Mouse (Mus musculus) liver, embryonic 15.5 days (tissue): ENCODE results near the gene Chst14. TPM values are rescaled to one million over a fixed set of nuclear protein-coding genes. Genes with fewer than 3 reads are reported as not detected.

Experiments
- ATAC-seq: fragments of 200-750 bp; cut with Nextera tagmentation; 2 replicates; pipeline ENCODE4 v1.8.0; 2017; ENCODE audit warnings: moderate number of reproducible peaks, mild to moderate bottlenecking, moderate library complexity; ENCODE audit not compliant: insufficient read depth
- H3K27ac ChIP-seq: fragments of 300-500 bp; sonication (generic); replicated peaks from 2 replicates; pipeline ENCODE4 v1.5.1; 2015; ENCODE audit warnings: mild to moderate bottlenecking, inconsistent platforms
- H3K27me3 ChIP-seq: fragments of 300-500 bp; sonication (generic); 2 replicates; pipeline ENCODE4 v1.6.1; 2015; ENCODE audit warnings: mild to moderate bottlenecking, inconsistent platforms
- H3K36me3 ChIP-seq: fragments of 300-500 bp; sonication (generic); replicated peaks from 2 replicates; pipeline ENCODE4 v1.6.1; 2015; ENCODE audit warnings: moderate library complexity, mild to moderate bottlenecking, inconsistent platforms
- H3K4me1 ChIP-seq: fragments of 300-500 bp; sonication (generic); replicated peaks from 2 replicates; pipeline ENCODE4 v1.6.1; 2015; ENCODE audit warnings: inconsistent platforms
- H3K4me2 ChIP-seq: fragments of 300-500 bp; sonication (generic); 2 replicates; pipeline ENCODE4 v1.6.1; 2015; ENCODE audit warnings: moderate library complexity, mild to moderate bottlenecking, inconsistent platforms
- H3K4me3 ChIP-seq: fragments of 300-500 bp; sonication (generic); replicated peaks from 2 replicates; pipeline ENCODE4 v1.5.1; 2015; ENCODE audit warnings: mild to moderate bottlenecking, inconsistent platforms
- H3K9ac ChIP-seq: fragments of 300-500 bp; sonication (generic); 2 replicates; pipeline ENCODE4 v1.6.1; 2015; ENCODE audit warnings: moderate library complexity, mild to moderate bottlenecking, inconsistent platforms
- H3K9me3 ChIP-seq: fragments of 300-500 bp; sonication (generic); replicated peaks from 2 replicates; pipeline ENCODE4 v1.6.1; 2016; ENCODE audit warnings: inconsistent platforms
- WGBS: fragments of 180-500 bp; shearing (Covaris S2); methylation state at CpG from one replicate; pipeline ENCODE4 v1.1.7; 2015; ENCODE audit warnings: mixed read lengths; ENCODE audit not compliant: insufficient replicate concordance; 5-methylcytosine and 5-hydroxymethylcytosine counted together
- polyA plus RNA-seq: library from polyadenylated mRNA; unstranded; fragments of >200 nt; fragmentation: Nextera tagmentation; extraction: Ambion mirVana; gene quantifications from 2 replicates; pipeline ENCODE4 v1.2.1, GENCODE M21; 2015

Gene Chst14
- polyA plus RNA-seq, 1 experiment from 2014 or later, result 4.5 TPM

- WGBS, result 50% methylated on average over 5 of the region's 5 CpGs
These were observed 45.8 kb downstream of the Chst14 start for GRCm38 (mm10) chr2:118972048-118972447.

GRCm38 (mm10) chr2:118972687-118973376, 46.5 kb downstream of the Chst14 start:
- peaks cover 49% of the 10 kb centered on the region for H3K27me3 ChIP-seq
- no peak overlapping the region for H3K27ac ChIP-seq
- no peaks in the 10 kb centered on the region for H3K36me3 ChIP-seq
- no peaks in the 10 kb centered on the region for H3K9me3 ChIP-seq
- H3K9ac ChIP-seq, result peak overlapping the region; percentile 55; the same call in 1 of the 2 replicates
- WGBS, result 1% methylated on average over 33 of the region's 33 CpGs
- peaks cover 52% of the 10 kb centered on the region for H3K4me1 ChIP-seq
- H3K4me2 ChIP-seq, result peak overlapping the region; percentile 88
- ATAC-seq, result peak; percentile 67
- H3K4me3 ChIP-seq, result peak overlapping the region; percentile 55

More at GRCm38 (mm10) chr2:118972048-118972447, 45.8 kb downstream of the Chst14 start:
- Histone ChIP-seq H3K27me3 (peaks cover 41% of the 10 kb centered on the region), H3K27ac (no peak overlapping the region), H3K4me2 (peak overlapping the region; percentile 88; the same call in 1 of the 2 replicates), H3K36me3 (no peaks in the 10 kb centered on the region), H3K4me3 (no peak overlapping the region), H3K9ac (no peak overlapping the region), H3K4me1 (peaks cover 54% of the 10 kb centered on the region), H3K9me3 (no peaks in the 10 kb centered on the region)
- ATAC-seq, result no peak

- Histone ChIP-seq H3K4me1 (peaks cover 33% of the 10 kb centered on the region), H3K27ac (no peak overlapping the region), H3K4me3 (peak overlapping the region; percentile 63), H3K36me3 (no peaks in the 10 kb centered on the region), H3K9ac (peak overlapping the region; percentile 55; the same call in 1 of the 2 replicates), H3K27me3 (peaks cover 78% of the 10 kb centered on the region), H3K9me3 (no peaks in the 10 kb centered on the region), H3K4me2 (peak overlapping the region; percentile 92)
- no peak for ATAC-seq
- 7% methylated on average over 15 of the region's 15 CpGs for WGBS
These were observed 49.6 kb downstream of the Chst14 start for GRCm38 (mm10) chr2:118975855-118976254.

GRCm38 (mm10) chr2:118976282-118976929, 50.1 kb downstream of the Chst14 start:
- Histone ChIP-seq H3K36me3 (no peaks in the 10 kb centered on the region), H3K27ac (no peak overlapping the region), H3K4me2 (peak overlapping the region; percentile 92), H3K4me3 (peak overlapping the region; percentile 63), H3K9me3 (no peaks in the 10 kb centered on the region), H3K27me3 (peaks cover 82% of the 10 kb centered on the region), H3K4me1 (peaks cover 33% of the 10 kb centered on the region), H3K9ac (peak overlapping the region; percentile 55)
- peak; percentile 79 for ATAC-seq
- 1% methylated on average over 57 of the region's 57 CpGs for WGBS

GRCm38 (mm10) chr2:118976941-118977340, 50.6 kb downstream of the Chst14 start:
- H3K9ac ChIP-seq, result peak overlapping the region; percentile 55; the same call in 1 of the 2 replicates
- H3K9me3 ChIP-seq, result no peaks in the 10 kb centered on the region
- 12% methylated on average over 5 of the region's 5 CpGs for WGBS
- peaks cover 31% of the 10 kb centered on the region for H3K4me1 ChIP-seq
- H3K36me3 ChIP-seq, result no peaks in the 10 kb centered on the region
- H3K4me3 ChIP-seq, result peak overlapping the region; percentile 63
- no peak for ATAC-seq
- peak overlapping the region; percentile 92 for H3K4me2 ChIP-seq
- no peak overlapping the region for H3K27ac ChIP-seq
- H3K27me3 ChIP-seq, result peaks cover 84% of the 10 kb centered on the region

GRCm38 (mm10) chr2:118978064-118978463, 51.8 kb downstream of the Chst14 start:
- Histone ChIP-seq H3K27ac (no peak overlapping the region), H3K9me3 (no peaks in the 10 kb centered on the region), H3K36me3 (no peaks in the 10 kb centered on the region), H3K4me2 (no peak overlapping the region), H3K4me3 (no peak overlapping the region), H3K27me3 (peaks cover 86% of the 10 kb centered on the region), H3K4me1 (peaks cover 22% of the 10 kb centered on the region), H3K9ac (no peak overlapping the region)
- 30% methylated on average over 6 of the region's 6 CpGs for WGBS
- no peak for ATAC-seq

Other genes with a start within 250 kb of the Chst14 start
- 0.07 and 0.08 TPM in 2 replicates for gene Ankrd63, start 222.5 kb upstream of the Chst14 start, polyA plus RNA-seq
- 2.3 and 2.9 TPM in 2 replicates for gene Plcb2, start 198.1 kb upstream of the Chst14 start, polyA plus RNA-seq
- 12.3 and 12.6 TPM in 2 replicates for gene Inafm2, start 180.7 kb upstream of the Chst14 start, polyA plus RNA-seq
- gene Ccdc9b, start 163.8 kb upstream of the Chst14 start, polyA plus RNA-seq, result 0.20 and 0.29 TPM in 2 replicates
- not detected in 2 replicates for gene Phgr1, start 153.7 kb upstream of the Chst14 start, polyA plus RNA-seq
- 0.26 and 0.32 TPM in 2 replicates for gene Disp2, start 146.8 kb upstream of the Chst14 start, polyA plus RNA-seq
- gene Knstrn, start 112.5 kb upstream of the Chst14 start, polyA plus RNA-seq, result 67.2 and 73.9 TPM in 2 replicates
- 35.8 and 43.5 TPM in 2 replicates for gene Ivd, start 64.5 kb upstream of the Chst14 start, polyA plus RNA-seq
- 3.2 and 4.3 TPM in 2 replicates for gene Bahd1, start 26.1 kb upstream of the Chst14 start, polyA plus RNA-seq
- 12.3 and 12.4 TPM in 2 replicates for gene Ccdc32, start 102.9 kb downstream of the Chst14 start, polyA plus RNA-seq
- 2.6 and 2.8 TPM in 2 replicates for gene Rpusd2, start 108.3 kb downstream of the Chst14 start, polyA plus RNA-seq
- gene Knl1, start 120.6 kb downstream of the Chst14 start, polyA plus RNA-seq, result 55.2 and 59.3 TPM in 2 replicates
- 30.4 and 36.9 TPM in 2 replicates for gene Rad51, start 186.3 kb downstream of the Chst14 start, polyA plus RNA-seq
- 45.0 and 50.7 TPM in 2 replicates for gene Rmdn3, start 230.5 kb downstream of the Chst14 start, polyA plus RNA-seq
- 81.3 and 102 TPM in 2 replicates for gene Gchfr, start 241.3 kb downstream of the Chst14 start, polyA plus RNA-seq
- gene Gm14137, start 248.0 kb downstream of the Chst14 start, polyA plus RNA-seq, result 0.10 TPM in 2 replicates